Mouse (Mus musculus) kidney, adult 2 months (tissue): Measurements from ENCODE around the gene Tbc1d4. TPM values are rescaled to one million over a fixed set of nuclear protein-coding genes. Genes with fewer than 3 reads are reported as not detected.

Experiments used
- DNase-seq: peaks from one replicate; pipeline ENCODE4 v3.0.0; 2021
- H3K27ac ChIP-seq: fragments of 200-500 bp; 2 replicates; pipeline ENCODE4 v1.5.1; 2012; ENCODE audit warnings: low read depth, low read length, control low read depth, inconsistent platforms; ENCODE audit not compliant: insufficient read depth
- H3K27me3 ChIP-seq: fragments of 200-500 bp; replicated peaks from 2 replicates; pipeline ENCODE4 v1.6.1; 2012; ENCODE audit warnings: mild to moderate bottlenecking, moderate library complexity, low read length, inconsistent platforms; ENCODE audit not compliant: control insufficient read depth, insufficient read depth
- H3K36me3 ChIP-seq: fragments of 200-500 bp; 2 replicates; pipeline ENCODE4 v1.6.1; 2012; ENCODE audit warnings: mild to moderate bottlenecking, moderate library complexity, low read length, inconsistent platforms; ENCODE audit not compliant: control insufficient read depth, insufficient read depth
- H3K4me1 ChIP-seq: fragments of 200-500 bp; 2 replicates; pipeline ENCODE4 v1.6.1; 2011; ENCODE audit warnings: low read length; ENCODE audit not compliant: control insufficient read depth, insufficient read depth
- H3K4me3 ChIP-seq: fragments of 200-500 bp; 2 replicates; pipeline ENCODE4 v1.5.1; 2011; ENCODE audit warnings: mild to moderate bottlenecking, low read depth, low read length, control low read depth; ENCODE audit not compliant: insufficient read depth
- CTCF ChIP-seq: fragments of 200-500 bp; conservative IDR thresholded peaks from 2 replicates; pipeline ENCODE4 v1.5.1; 2011; ENCODE audit warnings: low read depth, mild to moderate bottlenecking, control low read depth, low read length, moderate library complexity, mixed read lengths; ENCODE audit not compliant: insufficient read depth, insufficient read length
- POLR2A ChIP-seq: fragments of 200-500 bp; IDR thresholded peaks from one replicate; pipeline ENCODE4 v1.6.1; 2011; ENCODE audit warnings: low read depth, low read length, control low read depth
- WGBS: fragments of 180-500 bp; shearing (Covaris S2); methylation state at CpG from one replicate; pipeline ENCODE4 v1.1.7; 2018; 5-methylcytosine and 5-hydroxymethylcytosine counted together
- polyA plus RNA-seq: library from polyadenylated mRNA; depleted of rRNA; stranded (reverse); fragments of >200 nt; gene quantifications from 2 replicates; pipeline ENCODE4 v1.2.3, GENCODE M21; 2012

The Tbc1d4 gene
- polyA plus RNA-seq, 1 experiment: 8.9 TPM

DNA sequence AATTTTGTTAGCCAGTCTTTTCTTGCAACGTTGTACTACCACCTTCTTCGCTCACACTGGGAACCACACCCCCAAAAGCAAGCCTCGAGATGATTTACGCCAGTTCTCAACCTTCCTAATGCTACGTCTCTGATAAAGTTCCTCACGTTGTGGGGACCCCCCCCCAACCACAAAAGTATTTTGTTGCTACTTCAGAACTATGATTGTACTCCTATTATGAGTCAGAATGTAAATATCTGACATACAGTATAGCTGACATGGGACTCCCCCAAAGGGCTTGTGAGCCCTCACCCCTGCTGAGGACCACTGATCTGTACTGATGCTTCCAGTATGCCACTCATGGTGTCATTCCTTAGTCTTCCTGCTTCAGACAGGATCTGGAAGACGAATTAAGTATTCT, 128.4 kb downstream of the Tbc1d4 start:
- no peaks in the 10 kb centered on the region for H3K36me3 ChIP-seq
- H3K27me3 ChIP-seq: no peaks in the 10 kb centered on the region
- DNase-seq: no peak
- WGBS: 92% methylated on average over 7 of the region's 7 CpGs
- H3K27ac ChIP-seq: no peak overlapping the region
- TF ChIP-seq CTCF (no peak), POLR2A (no peak)
- peaks cover 5% of the 10 kb centered on the region; the same call in 1 of the 2 replicates for H3K4me1 ChIP-seq
- H3K4me3 ChIP-seq: no peak overlapping the region

DNA sequence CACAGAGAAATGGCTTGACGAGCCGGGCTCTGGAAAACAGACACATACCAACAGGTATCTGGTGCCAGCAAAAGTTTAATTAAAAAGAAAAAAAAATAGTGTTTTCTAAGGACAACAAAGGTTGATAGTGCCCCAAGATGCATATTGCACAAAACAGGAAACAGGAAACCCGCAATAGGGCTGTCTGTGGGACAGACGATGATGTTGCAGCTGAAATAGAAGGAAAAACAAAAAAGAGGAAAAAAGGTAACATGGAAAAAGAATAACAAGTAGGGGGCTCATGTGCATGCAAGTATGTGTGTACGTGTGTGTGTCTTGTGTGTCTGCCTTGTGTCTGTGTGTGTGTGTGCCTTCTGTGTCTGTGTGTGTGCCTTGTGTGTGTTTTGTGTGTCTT, 131.2 kb downstream of the Tbc1d4 start:
- Histone ChIP-seq H3K27me3 (no peaks in the 10 kb centered on the region), H3K4me1 (peaks cover 3% of the 10 kb centered on the region; the same call in 1 of the 2 replicates), H3K4me3 (no peak overlapping the region), H3K36me3 (no peaks in the 10 kb centered on the region; the same call in 1 of the 2 replicates), H3K27ac (peak overlapping the region; percentile 60)
- TF ChIP-seq CTCF: no peak
- no peak for DNase-seq
- 52% methylated on average over 5 of the region's 5 CpGs for WGBS

DNA sequence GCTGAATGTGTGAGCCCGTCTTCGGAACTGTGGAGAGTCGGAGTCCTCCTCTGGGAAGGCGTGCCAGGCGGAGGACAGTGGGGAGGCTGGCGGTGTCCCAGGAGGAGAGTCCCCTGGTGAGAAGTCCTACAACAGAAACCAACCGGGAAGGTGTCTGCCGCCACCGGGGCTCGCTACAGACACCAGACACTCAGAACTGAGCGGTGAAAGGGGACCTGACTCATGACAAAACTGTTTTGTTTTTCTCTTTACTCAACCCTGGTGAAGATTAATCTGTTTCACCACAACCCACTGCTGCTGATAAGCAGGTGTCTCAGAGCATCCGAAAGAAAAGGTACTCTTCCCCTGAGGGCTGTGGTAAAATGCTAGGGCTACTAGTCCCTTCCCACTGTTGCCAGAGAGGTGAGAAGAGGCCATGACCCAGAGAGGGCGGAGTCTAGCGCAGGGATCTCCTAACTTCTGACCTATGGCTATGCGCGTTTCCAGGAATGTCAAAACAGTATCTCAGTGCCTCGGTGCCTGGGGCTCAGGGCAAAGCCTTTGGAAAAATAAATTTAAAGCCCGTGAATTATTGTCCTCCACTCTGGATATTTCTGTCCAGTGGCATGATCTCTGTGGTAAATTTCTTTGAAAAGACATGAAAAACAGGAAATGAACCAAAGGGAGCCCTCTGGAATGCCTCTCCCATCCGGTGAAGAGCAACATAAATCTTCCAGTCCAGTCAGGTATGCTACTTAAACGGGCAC, 131.7 kb downstream of the Tbc1d4 start:
- H3K4me3 ChIP-seq: peak overlapping the region; percentile 28
- whole genome bisulfite sequencing: 38% methylated on average over 20 of the region's 20 CpGs
- H3K27ac ChIP-seq: peak overlapping the region; percentile 40

DNA sequence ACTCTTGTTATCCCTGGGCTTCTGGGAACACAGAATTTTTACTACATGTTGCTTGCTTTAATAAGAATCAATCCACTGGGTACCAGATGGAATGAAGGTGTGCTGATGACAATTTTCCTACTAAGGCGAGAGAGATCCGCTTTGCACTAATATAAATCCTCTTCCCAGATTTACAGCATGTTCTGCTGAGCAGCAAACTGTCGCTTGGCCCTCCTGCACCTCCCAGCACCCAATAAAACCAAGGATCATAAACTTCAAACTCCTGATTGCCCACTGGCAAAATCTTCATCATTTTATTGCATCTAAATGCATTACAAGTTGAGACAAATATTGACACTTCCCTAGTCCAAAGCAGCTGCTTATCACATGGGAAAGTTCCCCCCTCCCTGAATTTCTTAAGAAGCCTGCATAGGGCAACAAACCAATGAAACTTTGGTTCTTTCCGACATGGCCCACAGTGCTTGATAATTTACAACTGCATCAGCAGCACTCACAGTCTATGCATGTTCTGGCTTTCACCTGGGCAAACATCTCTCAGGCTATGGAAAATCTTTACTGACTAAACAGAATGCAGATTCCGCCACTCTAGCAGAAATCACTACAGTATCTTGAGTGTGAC, 139.4 kb downstream of the Tbc1d4 start:
- Histone ChIP-seq H3K27ac (no peak overlapping the region), H3K4me3 (no peak overlapping the region), H3K4me1 (no peaks in the 10 kb centered on the region), H3K27me3 (no peaks in the 10 kb centered on the region), H3K36me3 (no peaks in the 10 kb centered on the region; the same call in 1 of the 2 replicates)
- TF ChIP-seq CTCF: no peak
- no peak for TF ChIP-seq POLR2A
- WGBS: 82% methylated on average over 5 of the region's 5 CpGs
- DNase-seq: no peak

More for the DNA sequence above, 131.7 kb downstream of the Tbc1d4 start:
- TF ChIP-seq POLR2A: no peak
- no peak for TF ChIP-seq CTCF
- H3K4me1 ChIP-seq: peaks cover 3% of the 10 kb centered on the region; the same call in 1 of the 2 replicates
- peak; percentile 75 for DNase-seq
- H3K36me3 ChIP-seq: no peaks in the 10 kb centered on the region; the same call in 1 of the 2 replicates
- H3K27me3 ChIP-seq: no peaks in the 10 kb centered on the region

DNA sequence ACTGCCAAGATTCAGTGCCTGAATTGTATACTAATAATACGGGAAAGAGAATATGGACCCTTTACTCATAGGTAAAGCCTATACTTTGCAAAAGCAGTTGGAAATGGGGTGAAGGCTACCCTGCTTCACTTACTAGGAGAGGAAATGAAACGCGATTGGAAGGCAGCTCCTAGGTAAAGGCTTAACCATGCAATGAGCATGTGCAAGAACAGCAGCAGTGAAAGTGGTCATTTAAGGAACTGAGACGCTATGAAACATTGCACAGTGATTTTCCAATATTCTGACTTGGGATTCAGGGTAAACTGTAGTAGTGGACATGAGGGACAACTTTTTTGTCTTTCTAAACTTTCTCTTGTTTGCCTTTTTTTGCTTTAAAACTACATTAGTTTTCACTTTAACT, 140.8 kb downstream of the Tbc1d4 start:
- no peak for TF ChIP-seq POLR2A
- no peak for DNase-seq
- WGBS: 94% methylated on average over 4 of the region's 4 CpGs
- Histone ChIP-seq H3K4me1 (no peaks in the 10 kb centered on the region), H3K4me3 (no peak overlapping the region), H3K27me3 (no peaks in the 10 kb centered on the region), H3K27ac (no peak overlapping the region), H3K36me3 (no peaks in the 10 kb centered on the region; the same call in 1 of the 2 replicates)

DNA sequence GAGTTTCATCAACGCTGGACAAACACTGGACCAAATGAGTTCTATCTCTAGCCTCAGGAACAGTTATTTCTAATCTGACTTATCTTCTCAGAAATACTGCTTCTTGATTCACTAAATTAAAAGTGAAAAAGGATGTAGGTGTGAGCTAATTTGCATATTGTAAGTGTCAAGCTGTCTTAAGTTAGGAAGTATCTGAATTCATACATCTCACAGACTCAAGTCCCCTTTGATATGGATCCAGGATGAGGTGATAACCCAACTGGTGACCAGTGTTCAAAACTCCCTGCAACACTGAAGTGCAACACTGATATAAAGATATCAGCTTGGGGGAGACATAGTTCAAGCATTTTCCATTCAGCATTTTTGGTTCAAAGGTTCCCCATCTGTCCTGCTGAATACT, 141.5 kb downstream of the Tbc1d4 start:
- no peak overlapping the region for H3K27ac ChIP-seq
- no peak for TF ChIP-seq CTCF
- no peaks in the 10 kb centered on the region for H3K36me3 ChIP-seq
- no peak for DNase-seq
- WGBS: 94% methylated on average over 1 of the region's 1 CpGs
- H3K4me1 ChIP-seq: no peaks in the 10 kb centered on the region
- H3K4me3 ChIP-seq: no peak overlapping the region
- H3K27me3 ChIP-seq: no peaks in the 10 kb centered on the region

DNA sequence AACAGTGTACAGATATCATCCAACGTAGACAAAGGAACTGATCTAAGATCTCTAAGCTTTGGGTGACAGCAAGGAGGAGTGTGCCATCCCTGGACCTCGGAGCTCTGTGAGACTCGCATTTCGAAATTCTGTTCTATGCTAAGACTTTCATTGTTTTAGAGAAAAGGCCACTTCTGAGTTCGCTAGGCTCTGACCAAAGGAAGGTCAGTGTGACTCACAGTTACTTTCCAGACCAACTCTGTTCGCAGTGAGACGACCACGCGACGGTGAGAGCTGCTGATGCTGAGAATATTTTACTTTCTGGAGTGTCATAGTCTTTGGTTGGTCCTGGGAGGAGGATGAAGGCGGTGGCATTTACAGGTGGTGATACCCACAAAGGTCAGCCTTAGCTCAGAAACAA, 142.5 kb downstream of the Tbc1d4 start:
- TF ChIP-seq POLR2A: no peak
- no peak for TF ChIP-seq CTCF
- Histone ChIP-seq H3K4me3 (no peak overlapping the region), H3K4me1 (no peaks in the 10 kb centered on the region), H3K27me3 (no peaks in the 10 kb centered on the region), H3K36me3 (no peaks in the 10 kb centered on the region), H3K27ac (no peak overlapping the region)
- 91% methylated on average over 11 of the region's 11 CpGs for WGBS
- DNase-seq: no peak
